Mouse (Mus musculus) adrenal gland, postnatal 10 days (tissue): ENCODE measurements around the gene Gm10192. TPM values are rescaled to one million over a fixed set of nuclear protein-coding genes. Genes with fewer than 3 reads are reported as not detected.
A peak's percentile ranks its signal among the peaks of the same experiment; 100 is the strongest.
"Not testable (repeated sequence)": the region's sequence is repeated elsewhere in the genome, so short reads cannot be mapped to it uniquely, and the experiment has no call there.

Experiments
- DNase-seq: peaks from one replicate; pipeline ENCODE4 v3.0.0; 2021; ENCODE audit warnings: mixed read lengths
- long read RNA-seq, 2 experiments: library from polyadenylated mRNA; stranded (forward); transcript quantifications; one replicate each; pipeline ENCODE4 v2.0.0; 2021
- total RNA-seq, 2 experiments: library from RNA; stranded (reverse); gene quantifications; 2 replicates each; pipeline ENCODE4 v1.2.3; 2021

Gene Gm10192
- not detected for total RNA-seq
- long read RNA-seq, experiment 1: 0 reads
- long read RNA-seq, experiment 2: 0 reads

DNA sequence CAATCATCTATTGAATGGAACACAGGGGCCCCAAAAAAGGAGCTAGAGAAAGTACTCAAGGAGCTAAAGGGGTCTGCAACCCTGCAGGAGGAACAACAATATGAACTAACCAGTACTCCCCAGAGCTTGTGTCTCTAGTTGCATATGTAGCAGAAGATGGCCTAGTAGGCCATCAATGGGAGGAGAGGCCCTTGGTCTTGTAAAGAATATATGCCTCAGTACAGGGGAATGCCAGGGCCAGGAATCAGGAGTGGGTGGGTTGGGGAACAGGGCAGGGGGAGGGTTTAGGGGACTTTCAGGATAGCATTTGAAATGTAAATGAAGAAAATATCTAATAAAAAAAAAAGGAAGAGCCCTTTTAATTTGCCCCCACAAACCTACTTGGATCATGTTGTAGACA lies at the start of gene Gm10192:
Gm10192 (minus strand) TSS at position 101 of the 400 bp plus-strand sequence.
- not testable (repeated sequence) for DNase-seq

DNA sequence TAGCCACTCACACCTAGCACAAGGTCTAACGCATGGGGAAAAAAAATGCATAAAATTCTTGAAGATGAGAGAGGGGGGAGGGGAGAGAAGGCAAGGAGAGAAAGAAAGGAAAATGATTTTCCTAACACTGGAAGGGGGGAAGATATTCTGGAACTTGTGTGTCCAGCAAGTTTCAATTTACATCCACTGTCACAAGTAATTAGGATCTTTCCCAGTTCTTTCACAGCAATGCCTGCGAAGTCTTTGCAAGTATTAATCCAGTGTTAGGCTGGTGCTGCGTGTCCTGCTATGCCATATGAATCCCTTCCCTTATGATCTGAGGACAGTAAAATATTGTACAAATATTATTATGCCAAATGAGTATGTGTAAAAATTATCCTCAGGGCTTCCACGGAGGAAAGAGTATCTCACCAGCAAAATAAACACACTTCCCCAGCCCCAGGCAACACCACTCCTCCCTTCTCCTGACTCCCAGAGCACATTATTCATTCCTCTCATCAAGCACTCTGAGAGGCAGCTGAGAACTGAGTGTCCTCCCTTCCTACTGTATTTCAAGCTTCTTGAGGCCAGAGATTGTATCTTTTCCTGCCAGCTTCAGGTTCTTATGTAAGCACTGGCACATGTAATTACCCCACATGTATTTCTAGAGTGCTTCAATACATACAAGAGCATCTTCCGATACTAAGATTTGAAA lies 47.6 kb upstream of the Gm10192 start:
- DNase-seq: no peak

DNA sequence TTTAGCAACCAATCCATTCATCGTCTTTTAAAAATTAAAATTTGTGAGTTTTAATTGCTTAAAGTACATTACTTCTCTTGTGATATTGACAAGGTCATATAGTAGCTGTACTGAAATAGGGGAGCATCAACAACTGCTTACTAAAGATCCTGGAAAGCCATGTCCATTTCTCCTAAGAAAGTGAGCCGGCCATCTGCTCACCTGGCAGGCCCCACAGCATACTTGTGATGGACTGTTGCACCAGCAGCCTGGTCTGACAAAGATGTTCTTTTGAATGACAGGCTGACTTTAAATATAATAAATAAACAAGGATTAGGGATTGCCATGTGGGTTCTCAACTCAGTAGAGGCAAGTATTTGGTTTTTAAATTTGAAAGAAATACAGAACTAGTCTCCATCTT lies 36.7 kb upstream of the Gm10192 start:
- no peak for DNase-seq

DNA sequence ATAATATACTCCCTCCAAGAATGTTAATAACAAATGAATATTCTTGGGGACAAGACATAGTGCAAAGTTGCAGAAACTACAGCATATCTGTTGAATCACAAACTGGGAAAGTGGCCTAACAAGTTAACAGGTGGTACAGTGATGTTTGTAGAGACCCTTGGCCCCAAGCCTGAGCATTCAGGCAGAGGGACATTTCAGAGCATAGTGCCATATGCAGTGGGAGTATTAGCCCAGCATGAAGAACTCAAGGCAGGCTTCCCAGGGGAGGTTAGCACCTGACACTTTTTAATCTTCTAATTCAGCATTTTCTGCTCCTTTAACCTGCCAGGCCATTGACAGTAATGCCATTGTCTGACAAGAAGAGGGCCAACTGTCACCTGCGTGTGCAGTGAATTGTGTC lies 34.9 kb upstream of the Gm10192 start:
- no peak for DNase-seq

GRCm38 (mm10) chr4:97212514-97212913 lies 29.5 kb upstream of the Gm10192 start:
- DNase-seq: no peak

GRCm38 (mm10) chr4:97202986-97203385 lies 20.0 kb upstream of the Gm10192 start:
- not testable (repeated sequence) for DNase-seq

DNA sequence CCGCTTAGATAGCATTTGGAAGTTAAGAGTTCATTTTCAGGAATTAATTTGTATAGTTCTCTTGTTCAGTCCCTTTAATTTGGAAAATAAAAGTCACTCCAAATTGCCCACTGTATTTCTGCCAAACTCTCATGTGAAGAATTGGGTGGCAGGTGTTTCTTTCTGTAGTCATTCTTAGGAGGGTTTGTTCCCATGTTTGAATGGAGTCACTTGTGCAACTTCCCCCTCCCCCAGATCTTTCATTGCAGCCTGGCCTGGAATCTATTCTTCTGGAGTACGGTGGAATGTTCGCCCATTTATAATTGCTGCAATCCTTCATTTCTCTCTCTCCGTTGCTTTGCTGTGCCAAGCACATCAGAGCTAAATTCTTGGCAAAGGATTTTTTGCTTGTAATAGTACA lies 10.2 kb upstream of the Gm10192 start:
- peak; percentile 32 for DNase-seq

DNA sequence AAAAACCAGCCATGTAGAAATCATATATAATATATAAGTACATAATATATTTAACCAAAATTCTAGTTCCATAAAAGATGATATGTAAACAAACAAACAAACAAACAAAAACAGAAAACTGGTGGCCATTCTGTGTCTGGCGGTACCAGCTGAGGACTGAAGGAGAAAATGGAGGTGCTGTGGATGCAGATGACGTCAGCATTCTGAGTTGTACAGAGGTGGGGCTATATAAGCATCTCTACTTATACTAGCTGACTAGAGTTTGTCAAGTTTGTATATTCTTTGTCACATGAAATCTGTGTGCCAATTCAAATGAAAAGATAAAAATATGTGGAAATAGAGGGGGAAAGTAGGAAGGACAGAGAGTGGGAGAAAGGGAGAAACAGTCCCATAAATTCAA lies 9.6 kb upstream of the Gm10192 start:
- no peak for DNase-seq

DNA sequence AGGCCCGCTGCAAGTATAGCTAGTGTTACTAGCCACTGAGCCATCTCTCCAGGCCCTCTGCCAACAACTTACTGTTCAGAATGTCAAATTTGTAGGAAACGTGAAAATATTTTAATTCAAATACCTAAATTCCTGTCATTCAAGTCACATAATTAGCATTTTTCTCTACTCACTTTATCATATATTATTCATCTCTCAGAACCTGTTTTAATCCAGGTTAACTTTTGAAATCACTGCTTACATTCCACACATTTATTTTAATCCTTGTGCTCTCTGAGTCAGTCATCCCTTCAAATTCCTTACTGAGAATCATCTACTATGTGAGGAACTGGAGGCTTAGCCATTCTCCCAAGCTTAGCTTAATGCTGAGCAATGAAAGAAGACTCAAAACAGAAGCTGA lies 2.6 kb downstream of the Gm10192 start:
- no peak for DNase-seq

- no peak for DNase-seq
Measured at GRCm38 (mm10) chr4:97156841-97157345, 26.1 kb downstream of the Gm10192 start.

DNA sequence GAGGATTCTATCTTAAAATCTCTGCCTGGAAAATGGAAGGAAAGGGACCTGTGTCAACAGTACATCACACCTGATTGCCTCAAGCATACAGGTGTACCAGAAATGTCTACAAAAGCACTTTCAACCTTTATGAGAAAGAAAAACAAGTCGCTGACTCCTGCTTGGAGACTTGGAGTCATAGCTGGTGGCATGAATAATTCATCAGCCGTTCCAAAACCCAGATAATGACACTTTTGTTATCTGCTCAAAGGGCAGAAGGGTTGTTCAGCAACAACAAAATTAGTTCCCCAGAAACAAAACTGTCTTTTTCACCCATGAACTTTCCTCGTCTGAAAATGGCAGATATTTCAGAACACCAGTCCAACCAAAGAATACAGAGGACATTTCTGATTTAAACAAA lies 26.9 kb downstream of the Gm10192 start:
- DNase-seq: no peak

DNA sequence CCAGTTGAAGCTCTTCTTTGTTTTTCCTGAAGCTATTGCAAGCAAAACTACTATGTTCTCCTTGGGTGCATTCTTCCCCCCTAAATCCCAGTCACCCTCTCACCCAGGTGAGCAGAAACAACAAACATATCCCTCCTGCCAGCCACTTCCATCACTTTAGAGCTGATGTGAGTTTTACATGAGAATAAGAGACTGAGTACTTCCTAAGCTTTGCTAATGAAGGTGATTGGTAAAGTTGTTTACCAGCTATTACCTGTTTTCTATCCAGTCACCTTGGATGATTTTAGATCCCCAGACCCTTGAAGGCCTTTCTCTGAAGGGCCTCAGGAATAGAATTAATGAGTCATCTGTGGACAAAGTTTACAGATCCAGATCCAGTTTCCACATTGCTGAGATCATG lies 29.4 kb downstream of the Gm10192 start:
- no peak for DNase-seq

DNA sequence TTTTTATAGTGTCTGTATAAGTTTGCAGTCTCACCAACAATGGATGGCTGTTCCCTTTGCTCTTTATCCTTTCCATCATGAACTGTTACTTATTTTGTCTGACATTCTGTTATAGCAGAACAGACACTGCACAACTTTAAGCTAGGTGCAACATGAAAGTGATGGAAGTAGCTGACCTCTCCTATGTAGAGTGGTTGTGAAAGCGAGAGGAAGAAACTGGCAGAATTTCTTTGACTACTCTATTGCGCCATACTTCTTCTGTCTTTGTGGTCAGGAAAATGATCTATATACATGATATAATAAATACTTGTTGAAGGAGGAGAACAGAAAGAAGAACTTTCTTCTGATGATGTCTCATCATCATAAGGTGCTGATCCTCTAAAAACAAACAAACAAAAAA lies 40.5 kb downstream of the Gm10192 start:
- no peak for DNase-seq
